ENCODE assay signal across 10 mouse cellular contexts in genomic region chr7:28902809-28903208, GRCm38 (mm10). TPM values are rescaled to one million over a fixed set of nuclear protein-coding genes. Genes with fewer than 3 reads are reported as not detected.
DNase-seq lines count a peak whose midpoint lies in the region; ATAC-seq and TF ChIP-seq lines count a peak whose summit lies in the region.
"Had no signal": no experiment of that assay in that cellular context is flagged by ENCODE, and none has a peak within 500 bp of the region (broad histone marks: within the 10 kb centered on the region; RNA-seq: fewer than 3 reads in every experiment).

No protein-coding gene starts in this region.

- TF ChIP-seq EP300 in heart, postnatal 0 days (IDR thresholded peaks at IDR 0.05; ENCODE audit: low read depth): no peak

- TF ChIP-seq POLR2A in cortical plate, adult 2 months (IDR thresholded peaks at IDR 0.05; ENCODE audit: extremely low read depth, insufficient read depth, low read length): no peak

- H3K36me3 ChIP-seq in heart, embryonic 11.5 days (ENCODE audit: control insufficient read depth, insufficient read depth, low read length): peaks cover 92% of the 10 kb centered on the region
- peaks cover 100% of the 10 kb centered on the region for H3K36me3 ChIP-seq in heart, postnatal 0 days (replicated peaks; ENCODE audit: control insufficient read depth, insufficient read depth, low read length)
- H3K36me3 ChIP-seq in neural tube, embryonic 15.5 days: peaks cover 97% of the 10 kb centered on the region
- peaks cover 84% of the 10 kb centered on the region for H3K36me3 ChIP-seq in intestine, embryonic 15.5 days

- H3K27me3 ChIP-seq in heart, embryonic 11.5 days (ENCODE audit: control insufficient read depth, insufficient read depth, low read length): no peaks in the 10 kb centered on the region
- H3K27me3 ChIP-seq in heart, postnatal 0 days (ENCODE audit: control insufficient read depth, insufficient read depth, low read length): no peaks in the 10 kb centered on the region
- H3K27me3 ChIP-seq in neural tube, embryonic 15.5 days (replicated peaks): no peaks in the 10 kb centered on the region
- H3K27me3 ChIP-seq in intestine, embryonic 15.5 days (replicated peaks): no peaks in the 10 kb centered on the region
- H3K27me3 ChIP-seq: midbrain, embryonic 13.5 days had no signal

- intact Hi-C loops in heart, postnatal 25 days (cut with DNase I): no loop called here

- WGBS in heart, embryonic 11.5 days (ENCODE audit: insufficient replicate concordance): 80% methylated on average over 3 of the region's 3 CpGs
- WGBS in heart, postnatal 0 days: 71% methylated on average over 3 of the region's 3 CpGs
- 82% methylated on average over 3 of the region's 3 CpGs for WGBS in neural tube, embryonic 15.5 days
- WGBS in intestine, embryonic 15.5 days: 91% methylated on average over 3 of the region's 3 CpGs

- H3K9me3 ChIP-seq in heart, embryonic 11.5 days (replicated peaks; ENCODE audit: control insufficient read depth, low read length): no peaks in the 10 kb centered on the region; the same call in 1 of the 2 replicates
- H3K9me3 ChIP-seq in heart, postnatal 0 days (replicated peaks; ENCODE audit: control insufficient read depth, low read length): no peaks in the 10 kb centered on the region
- no peaks in the 10 kb centered on the region for H3K9me3 ChIP-seq in neural tube, embryonic 15.5 days (replicated peaks)
- no peaks in the 10 kb centered on the region for H3K9me3 ChIP-seq in intestine, embryonic 15.5 days
- H3K9me3 ChIP-seq: midbrain, embryonic 13.5 days had no signal

- H3K4me1 ChIP-seq in heart, embryonic 11.5 days (ENCODE audit: control insufficient read depth, insufficient read depth, low read length): peaks cover 29% of the 10 kb centered on the region
- peaks cover 17% of the 10 kb centered on the region for H3K4me1 ChIP-seq in cortical plate, adult 2 months (ENCODE audit: control insufficient read depth, insufficient read depth, low read length)
- H3K4me1 ChIP-seq in heart, postnatal 0 days (ENCODE audit: control insufficient read depth, insufficient read depth): peaks cover 16% of the 10 kb centered on the region
- H3K4me1 ChIP-seq in neural tube, embryonic 15.5 days: peaks cover 8% of the 10 kb centered on the region; the same call in 1 of the 2 replicates
- H3K4me1 ChIP-seq in intestine, embryonic 15.5 days (replicated peaks): no peaks in the 10 kb centered on the region
- H3K4me1 ChIP-seq: midbrain, embryonic 13.5 days had no signal

- H3K27ac ChIP-seq in heart, embryonic 11.5 days (ENCODE audit: low read depth, low read length): peak overlapping the region; percentile 81
- peak overlapping the region; percentile 84 for H3K27ac ChIP-seq in cortical plate, adult 2 months (ENCODE audit: insufficient read depth, low read length)
- peak overlapping the region; percentile 77 for H3K27ac ChIP-seq in heart, postnatal 0 days (ENCODE audit: low read depth)
- H3K27ac ChIP-seq in neural tube, embryonic 15.5 days (replicated peaks): peak overlapping the region; percentile 62; the same call in 1 of the 2 replicates
- no peak overlapping the region for H3K27ac ChIP-seq in intestine, embryonic 15.5 days
- H3K27ac ChIP-seq: midbrain, embryonic 13.5 days had no signal

- TF ChIP-seq CTCF in cortical plate, adult 2 months (IDR thresholded peaks at IDR 0.05; ENCODE audit: extremely low read depth, insufficient read depth, low read length): no peak
- no peak for TF ChIP-seq CTCF in heart, postnatal 0 days (IDR thresholded peaks at IDR 0.05; ENCODE audit: low read depth)

- H3K4me3 ChIP-seq in heart, embryonic 11.5 days (ENCODE audit: low read depth, low read length): no peak overlapping the region
- H3K4me3 ChIP-seq in cortical plate, adult 2 months (ENCODE audit: insufficient read depth, low read length): no peak overlapping the region
- no peak overlapping the region for H3K4me3 ChIP-seq in heart, postnatal 0 days (ENCODE audit: low read depth, low read length)
- H3K4me3 ChIP-seq in neural tube, embryonic 15.5 days (replicated peaks): no peak overlapping the region
- H3K4me3 ChIP-seq in intestine, embryonic 15.5 days (replicated peaks): no peak overlapping the region
- H3K4me3 ChIP-seq: midbrain, embryonic 13.5 days had no signal

- no peak overlapping the region for H3K4me2 ChIP-seq in heart, embryonic 11.5 days
- no peak overlapping the region for H3K4me2 ChIP-seq in heart, postnatal 0 days (ENCODE audit: low read depth, low read length)
- no peak overlapping the region for H3K4me2 ChIP-seq in neural tube, embryonic 15.5 days
- no peak overlapping the region for H3K4me2 ChIP-seq in intestine, embryonic 15.5 days (replicated peaks)
- H3K4me2 ChIP-seq: midbrain, embryonic 13.5 days had no signal

- no peak for DNase-seq in heart, postnatal 25 days (ENCODE audit: low spot score)
- DNase-seq in heart, postnatal 0 days (ENCODE audit: low spot score): no peak
- DNase-seq in adipocyte (ENCODE audit: low spot score): no peak
- DNase-seq: thymus, postnatal 36 days had no signal

- no peak overlapping the region for H3K9ac ChIP-seq in heart, embryonic 11.5 days (ENCODE audit: low read depth, low read length)
- H3K9ac ChIP-seq in heart, postnatal 0 days (replicated peaks; ENCODE audit: low read depth, low read length): no peak overlapping the region
- no peak overlapping the region for H3K9ac ChIP-seq in neural tube, embryonic 15.5 days (replicated peaks)
- no peak overlapping the region for H3K9ac ChIP-seq in intestine, embryonic 15.5 days
- H3K9ac ChIP-seq: midbrain, embryonic 13.5 days had no signal

- ATAC-seq in heart, embryonic 11.5 days (replicated peaks; ENCODE audit: insufficient number of reproducible peaks, low FRiP score, low TSS enrichment): no peak
- no peak for ATAC-seq in heart, postnatal 0 days (ENCODE audit: insufficient read depth, low read depth)
- no peak for ATAC-seq in neural tube, embryonic 15.5 days (ENCODE audit: low FRiP score)
- no peak for ATAC-seq in intestine, embryonic 15.5 days
- ATAC-seq: midbrain, embryonic 13.5 days had no signal

RNA-seq across cellular contexts. Expression of gene Capn12, which starts 21.6 kb away (rescaled TPM):
- polyA plus RNA-seq in heart, embryonic 11.5 days (2014; fragmentation: Nextera tagmentation; extraction: Ambion mirVana): 0.46 and 0.70 TPM in 2 replicates
- under 1 TPM; 0.08 to 0.22 TPM for total RNA-seq in heart, postnatal 25 days (2021)
- 1.2 and 1.8 TPM in 2 replicates for polyA plus RNA-seq in cortical plate, adult 2 months (2012; rRNA removed)
- not detected in 2 replicates for total RNA-seq in heart, postnatal 0 days (2014; rRNA removed; ENCODE audit: low replicate concordance)
- polyA plus RNA-seq in heart, postnatal 0 days (2015; fragmentation: Nextera tagmentation; extraction: Ambion mirVana): 0.26 TPM in 2 replicates
- 0.35 and 0.60 TPM in 2 replicates for polyA plus RNA-seq in neural tube, embryonic 15.5 days (2015; fragmentation: Nextera tagmentation; extraction: Ambion mirVana)
- 0.30 TPM in 2 replicates for polyA plus RNA-seq in intestine, embryonic 15.5 days (2015; fragmentation: Nextera tagmentation; extraction: Ambion mirVana)
- total RNA-seq: granulocyte monocyte progenitor cell, adult 5-6 weeks had no signal

RNA-seq across cellular contexts. Expression of gene Lgals7, which starts 39.2 kb away (rescaled TPM):
- 0.82 and 1.0 TPM in 2 replicates for polyA plus RNA-seq in heart, embryonic 11.5 days (2014; fragmentation: Nextera tagmentation; extraction: Ambion mirVana)
- 1 to 10 TPM; 1.8 to 1.9 TPM for total RNA-seq in heart, postnatal 25 days (2021)
- 1.2 and 1.3 TPM in 2 replicates for polyA plus RNA-seq in cortical plate, adult 2 months (2012; rRNA removed)
- 5.0 TPM in 1 of 2 replicates, not detected in the other for total RNA-seq in heart, postnatal 0 days (2014; rRNA removed; ENCODE audit: low replicate concordance)
- polyA plus RNA-seq in heart, postnatal 0 days (2015; fragmentation: Nextera tagmentation; extraction: Ambion mirVana): 2.2 and 3.9 TPM in 2 replicates
- 3.3 and 4.8 TPM in 2 replicates for polyA plus RNA-seq in neural tube, embryonic 15.5 days (2015; fragmentation: Nextera tagmentation; extraction: Ambion mirVana)
- 0.98 and 1.4 TPM in 2 replicates for polyA plus RNA-seq in intestine, embryonic 15.5 days (2015; fragmentation: Nextera tagmentation; extraction: Ambion mirVana)
- total RNA-seq: granulocyte monocyte progenitor cell, adult 5-6 weeks had no signal

RNA-seq across cellular contexts. Expression of gene Actn4, which starts 59.3 kb away (rescaled TPM):
- polyA plus RNA-seq in heart, embryonic 11.5 days (2014; fragmentation: Nextera tagmentation; extraction: Ambion mirVana): 227 and 262 TPM in 2 replicates
- total RNA-seq in heart, postnatal 25 days (2021): 100 to 1,000 TPM in 1 of 2 experiments, 10 to 100 TPM in 1; 77.0 to 101 TPM
- polyA plus RNA-seq in cortical plate, adult 2 months (2012; rRNA removed): 170 and 178 TPM in 2 replicates
- 120 and 139 TPM in 2 replicates for total RNA-seq in heart, postnatal 0 days (2014; rRNA removed; ENCODE audit: low replicate concordance)
- 135 and 171 TPM in 2 replicates for polyA plus RNA-seq in heart, postnatal 0 days (2015; fragmentation: Nextera tagmentation; extraction: Ambion mirVana)
- polyA plus RNA-seq in neural tube, embryonic 15.5 days (2015; fragmentation: Nextera tagmentation; extraction: Ambion mirVana): 141 and 177 TPM in 2 replicates
- polyA plus RNA-seq in intestine, embryonic 15.5 days (2015; fragmentation: Nextera tagmentation; extraction: Ambion mirVana): 340 and 361 TPM in 2 replicates
